Mouse (Mus musculus) midbrain, embryonic 10.5 days (tissue): ENCODE measurements at regions not wholly inside any gene's neighbourhood (a gene's known extent, or its start where the extent isn't known, plus 50 kb on each side); places are given as distances from the start of the nearest gene placed in this dataset.
"Not testable (repeated sequence)": the region's sequence is repeated elsewhere in the genome, so short reads cannot be mapped to it uniquely, and the experiment has no call there.

ENCODE experiments used
- DNase-seq: peaks from one replicate; pipeline ENCODE4 v3.0.0-alpha.2; 2017; ENCODE audit warnings: low spot score
- H3K27ac ChIP-seq: fragments of 300-500 bp; sonication (generic); replicated peaks from 2 replicates; pipeline ENCODE4 v1.5.1; 2016; ENCODE audit warnings: mild to moderate bottlenecking
- H3K27me3 ChIP-seq: fragments of 300-500 bp; sonication (generic); 2 replicates; pipeline ENCODE4 v1.6.1; 2016; ENCODE audit warnings: low read depth, mild to moderate bottlenecking; ENCODE audit not compliant: poor library complexity, severe bottlenecking
- H3K36me3 ChIP-seq: fragments of 300-500 bp; sonication (generic); 2 replicates; pipeline ENCODE4 v1.6.1; 2016; ENCODE audit warnings: mild to moderate bottlenecking, moderate library complexity
- H3K4me1 ChIP-seq: fragments of 300-500 bp; sonication (generic); 2 replicates; pipeline ENCODE4 v1.6.1; 2016
- H3K4me3 ChIP-seq: fragments of 300-500 bp; sonication (generic); 2 replicates; pipeline ENCODE4 v1.5.1; 2016; ENCODE audit warnings: mild to moderate bottlenecking, moderate library complexity
- H3K9me3 ChIP-seq: fragments of 300-500 bp; sonication (generic); replicated peaks from 2 replicates; pipeline ENCODE4 v1.6.1; 2016; ENCODE audit warnings: mild to moderate bottlenecking
- WGBS: fragments of 180-500 bp; shearing (Covaris S2); methylation state at CpG from one replicate; pipeline ENCODE4 v1.1.7; 2016; 5-methylcytosine and 5-hydroxymethylcytosine counted together

DNA sequence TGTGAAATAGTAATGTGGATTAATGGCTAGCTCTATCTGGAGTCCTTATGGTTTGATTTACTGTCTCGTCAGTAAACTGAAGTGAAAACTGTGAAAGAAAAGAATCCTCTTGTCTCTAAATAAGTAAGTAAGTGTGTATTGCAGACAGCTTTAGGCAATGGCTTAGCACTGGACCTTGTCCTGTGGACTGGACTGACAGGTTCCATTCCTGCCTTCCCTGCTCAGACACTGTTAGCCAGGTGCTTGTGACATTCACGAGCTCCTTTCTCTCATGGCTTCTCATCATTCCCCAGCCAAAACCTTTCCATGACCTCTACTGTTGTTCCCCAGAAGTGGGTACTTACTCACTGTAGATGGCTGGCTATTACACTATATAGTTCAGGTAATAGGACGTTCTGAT, 221.8 kb upstream of the Btg1 start:
- no peak for DNase-seq
- no peak overlapping the region for H3K4me3 ChIP-seq
- H3K9me3 ChIP-seq: no peaks in the 10 kb centered on the region
- H3K27ac ChIP-seq: no peak overlapping the region
- peaks cover 13% of the 10 kb centered on the region for H3K4me1 ChIP-seq
- H3K27me3 ChIP-seq: no peaks in the 10 kb centered on the region
- 87% methylated on average over 3 of the region's 3 CpGs for WGBS
- no peaks in the 10 kb centered on the region for H3K36me3 ChIP-seq

DNA sequence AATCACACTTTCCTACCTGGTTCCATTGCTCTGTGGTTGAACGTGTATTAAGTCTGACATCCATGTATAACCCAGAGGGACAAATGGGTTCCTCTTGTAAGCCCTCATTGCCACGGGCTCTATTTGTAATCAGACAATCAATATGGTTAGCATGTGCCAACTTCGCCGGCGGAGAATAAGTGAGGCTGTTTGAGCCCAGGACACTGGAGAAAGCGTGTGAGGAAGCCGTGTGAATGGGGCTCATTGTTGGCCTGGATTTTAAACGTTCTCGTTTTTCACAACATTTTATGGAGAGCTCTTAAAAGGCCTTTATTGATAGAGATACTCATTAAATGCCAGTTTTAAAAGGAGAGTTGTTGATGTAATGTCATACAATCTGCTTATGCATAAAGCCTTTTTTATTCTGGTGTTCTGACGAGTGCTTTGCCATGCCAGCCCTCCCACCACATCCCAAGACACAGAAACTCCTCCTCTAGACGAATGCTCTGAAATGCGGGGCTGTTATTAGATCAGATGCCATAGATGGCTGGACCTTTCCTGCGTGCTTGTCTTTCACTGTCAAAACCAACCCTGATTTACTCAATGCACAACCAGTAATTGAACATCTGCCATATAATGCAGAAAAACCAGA, 218.8 kb upstream of the Btg1 start:
- no peak overlapping the region for H3K4me3 ChIP-seq
- 88% methylated on average over 13 of the region's 13 CpGs for WGBS
- DNase-seq: no peak
- H3K36me3 ChIP-seq: no peaks in the 10 kb centered on the region
- peaks cover 8% of the 10 kb centered on the region for H3K4me1 ChIP-seq
- no peaks in the 10 kb centered on the region for H3K27me3 ChIP-seq
- H3K27ac ChIP-seq: no peak overlapping the region
- H3K9me3 ChIP-seq: no peaks in the 10 kb centered on the region

DNA sequence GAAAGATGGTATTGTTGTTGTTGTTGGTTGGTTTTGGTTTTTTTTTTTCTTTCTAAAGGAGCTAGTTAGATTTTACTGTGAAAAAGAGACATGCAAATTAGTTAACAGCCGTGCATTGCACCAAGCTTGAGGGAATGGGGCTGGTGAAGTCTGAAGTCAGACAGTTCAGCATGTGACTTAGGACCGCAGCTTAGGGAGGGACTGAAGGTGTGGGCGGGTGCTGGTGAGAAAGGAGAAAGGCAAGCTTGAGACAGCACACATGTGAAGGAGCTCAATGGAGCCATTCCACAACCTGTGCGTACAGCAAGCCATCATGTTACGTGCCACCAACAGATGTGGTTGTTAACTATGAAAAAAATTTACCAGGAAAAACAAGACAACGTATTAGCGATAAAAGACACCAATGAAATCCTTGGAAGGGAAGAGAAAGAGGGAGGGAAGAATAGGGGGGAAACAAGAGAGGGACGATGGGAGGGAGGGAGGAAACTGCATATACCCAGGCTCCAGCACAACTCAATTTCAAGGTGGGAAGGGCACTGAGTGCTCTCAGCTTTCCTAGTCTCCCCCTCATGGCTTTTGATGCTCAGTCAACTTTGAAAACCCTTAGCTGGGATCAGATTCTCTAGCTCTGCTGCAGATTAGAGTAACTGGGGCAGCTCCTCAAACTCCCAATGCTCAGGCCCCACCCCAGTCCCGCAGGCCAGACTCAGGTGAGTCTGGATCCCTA, 218.1 kb upstream of the Btg1 start:
- no peaks in the 10 kb centered on the region for H3K9me3 ChIP-seq
- 85% methylated on average over 9 of the region's 9 CpGs for WGBS
- H3K27ac ChIP-seq: peak overlapping the region; percentile 52
- no peaks in the 10 kb centered on the region for H3K27me3 ChIP-seq
- no peaks in the 10 kb centered on the region for H3K36me3 ChIP-seq
- peaks cover 8% of the 10 kb centered on the region for H3K4me1 ChIP-seq
- no peak overlapping the region for H3K4me3 ChIP-seq
- DNase-seq: no peak

DNA sequence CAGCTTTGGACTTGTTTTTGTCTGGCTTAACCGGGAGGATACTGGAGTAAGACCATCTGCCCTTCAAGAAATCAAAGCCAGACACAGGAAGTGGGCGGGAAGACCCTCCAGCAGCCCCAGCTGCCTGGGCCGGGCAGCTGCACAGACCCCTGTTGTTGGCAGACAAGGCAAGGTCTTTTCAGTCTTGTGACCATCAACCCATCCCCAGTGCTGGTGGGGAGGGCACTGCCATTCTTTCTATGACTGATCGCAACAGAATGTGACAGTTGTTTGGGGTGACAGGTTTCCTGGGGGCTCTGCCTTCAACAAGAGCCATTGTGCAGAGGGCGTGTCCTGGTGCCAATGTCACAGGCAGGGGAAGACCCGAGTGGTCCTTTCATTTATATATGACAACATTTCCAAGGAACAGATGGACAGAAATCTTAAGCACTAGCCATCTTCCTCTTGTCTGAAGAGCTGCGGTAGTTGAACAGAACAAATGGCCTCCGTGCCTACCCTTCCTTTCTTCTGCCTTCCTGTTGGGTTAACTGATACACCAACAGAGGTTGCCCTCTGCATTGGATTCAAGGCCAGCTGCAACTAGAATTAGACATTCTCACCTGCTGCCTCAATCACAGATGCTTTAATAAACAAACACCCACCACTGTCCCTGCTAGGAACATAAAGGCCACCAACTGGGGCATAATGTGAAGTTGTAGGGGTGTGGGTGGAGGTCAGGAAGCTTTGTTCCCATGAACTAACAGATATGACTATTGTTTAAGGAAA, 217.0 kb upstream of the Btg1 start:
- H3K27ac ChIP-seq: peak overlapping the region; percentile 52
- H3K36me3 ChIP-seq: no peaks in the 10 kb centered on the region
- no peaks in the 10 kb centered on the region for H3K9me3 ChIP-seq
- H3K4me1 ChIP-seq: peaks cover 8% of the 10 kb centered on the region
- WGBS: 75% methylated on average over 8 of the region's 8 CpGs
- peak; percentile 36 for DNase-seq
- H3K4me3 ChIP-seq: no peak overlapping the region
- H3K27me3 ChIP-seq: no peaks in the 10 kb centered on the region

DNA sequence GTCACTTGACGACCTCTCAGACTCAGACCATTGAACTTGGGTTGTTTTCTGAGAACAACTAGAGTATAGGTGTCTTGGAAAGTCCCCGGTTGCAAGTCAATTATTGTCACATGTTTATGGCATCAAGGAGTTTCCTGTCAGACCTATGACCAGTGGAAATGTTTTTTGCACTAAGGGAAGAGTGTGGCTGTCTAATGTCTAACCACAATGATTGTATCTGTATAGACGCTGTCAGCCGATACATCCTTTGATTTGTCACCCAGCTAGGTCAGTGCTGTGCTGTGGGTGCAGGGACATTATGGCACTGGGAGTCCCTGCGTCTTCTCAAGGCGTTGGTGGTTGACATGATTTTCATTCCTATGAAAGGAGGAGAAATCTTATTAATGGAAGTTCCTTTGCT, 216.0 kb upstream of the Btg1 start:
- H3K36me3 ChIP-seq: no peaks in the 10 kb centered on the region
- H3K4me3 ChIP-seq: no peak overlapping the region
- no peak for DNase-seq
- H3K9me3 ChIP-seq: no peaks in the 10 kb centered on the region
- no peak overlapping the region for H3K27ac ChIP-seq
- H3K27me3 ChIP-seq: no peaks in the 10 kb centered on the region
- H3K4me1 ChIP-seq: peaks cover 8% of the 10 kb centered on the region
- WGBS: 92% methylated on average over 6 of the region's 6 CpGs

DNA sequence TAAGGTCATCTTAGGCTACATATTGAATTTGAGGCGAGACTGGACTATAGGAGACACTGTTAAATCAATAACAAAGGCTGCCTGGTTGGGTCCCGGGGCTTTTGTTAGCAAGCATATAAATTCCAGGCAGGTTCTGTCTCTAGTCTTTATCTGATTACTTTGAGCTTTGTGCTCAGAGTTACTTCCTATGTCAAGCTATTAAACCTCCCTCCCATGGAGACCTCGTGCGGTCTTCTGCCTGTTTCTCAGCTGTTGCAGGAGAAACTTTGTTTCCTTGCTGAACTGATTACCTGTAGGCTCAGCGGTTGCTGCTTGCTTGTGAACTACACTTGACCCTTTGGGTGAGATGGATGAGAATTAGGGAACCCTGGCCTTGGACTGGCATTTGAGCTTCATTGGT, 210.5 kb upstream of the Btg1 start:
- Histone ChIP-seq H3K4me3 (no peak overlapping the region), H3K27ac (no peak overlapping the region), H3K36me3 (no peaks in the 10 kb centered on the region), H3K27me3 (no peaks in the 10 kb centered on the region), H3K4me1 (no peaks in the 10 kb centered on the region), H3K9me3 (no peaks in the 10 kb centered on the region)
- no peak for DNase-seq
- WGBS: 81% methylated on average over 5 of the region's 5 CpGs

DNA sequence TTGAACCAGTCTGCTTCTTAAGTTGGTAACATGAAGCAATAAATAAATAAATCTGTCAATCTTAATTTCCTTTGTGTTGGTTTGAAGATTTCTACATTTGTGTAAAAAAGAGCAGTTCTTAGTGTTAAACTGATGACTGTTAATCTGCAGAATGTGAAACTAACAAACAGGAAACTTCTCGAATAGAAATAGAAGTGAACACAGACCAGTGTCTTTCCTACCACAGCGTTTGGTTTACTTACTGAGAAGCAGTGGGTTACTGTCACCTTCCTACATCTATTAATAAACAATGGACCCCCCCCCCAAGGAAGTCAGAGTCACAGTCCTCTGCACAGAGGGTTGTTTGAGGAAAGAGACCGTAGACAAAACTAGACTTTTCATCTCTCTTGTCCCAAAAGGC, 209.0 kb upstream of the Btg1 start:
- H3K27ac ChIP-seq: no peak overlapping the region
- no peak overlapping the region for H3K4me3 ChIP-seq
- H3K9me3 ChIP-seq: no peaks in the 10 kb centered on the region
- DNase-seq: no peak
- H3K4me1 ChIP-seq: no peaks in the 10 kb centered on the region
- 90% methylated on average over 3 of the region's 3 CpGs for WGBS
- no peaks in the 10 kb centered on the region for H3K27me3 ChIP-seq
- no peaks in the 10 kb centered on the region for H3K36me3 ChIP-seq

DNA sequence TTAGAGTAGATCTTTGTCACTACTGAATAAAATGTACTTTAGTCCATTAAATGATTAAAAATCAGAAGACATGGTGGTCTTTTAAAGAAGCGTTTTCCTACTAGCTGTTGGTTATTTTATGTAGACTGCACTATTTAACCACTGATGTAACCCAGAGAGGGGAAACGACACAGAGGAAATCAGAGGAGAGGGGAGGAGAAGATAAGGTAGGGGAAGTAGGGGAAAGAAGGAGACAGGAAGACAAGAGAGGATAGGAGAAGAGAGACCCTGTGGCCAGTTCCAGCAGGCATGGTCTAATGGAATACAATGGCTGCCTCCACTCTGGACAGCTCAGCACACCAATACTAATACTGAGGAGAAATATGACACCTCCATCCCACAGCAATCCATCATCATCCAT, 208.6 kb upstream of the Btg1 start:
- DNase-seq: no peak
- 79% methylated on average over 2 of the region's 2 CpGs for WGBS
- Histone ChIP-seq H3K36me3 (no peaks in the 10 kb centered on the region), H3K4me1 (no peaks in the 10 kb centered on the region), H3K27ac (no peak overlapping the region), H3K27me3 (no peaks in the 10 kb centered on the region), H3K4me3 (no peak overlapping the region), H3K9me3 (no peaks in the 10 kb centered on the region)

DNA sequence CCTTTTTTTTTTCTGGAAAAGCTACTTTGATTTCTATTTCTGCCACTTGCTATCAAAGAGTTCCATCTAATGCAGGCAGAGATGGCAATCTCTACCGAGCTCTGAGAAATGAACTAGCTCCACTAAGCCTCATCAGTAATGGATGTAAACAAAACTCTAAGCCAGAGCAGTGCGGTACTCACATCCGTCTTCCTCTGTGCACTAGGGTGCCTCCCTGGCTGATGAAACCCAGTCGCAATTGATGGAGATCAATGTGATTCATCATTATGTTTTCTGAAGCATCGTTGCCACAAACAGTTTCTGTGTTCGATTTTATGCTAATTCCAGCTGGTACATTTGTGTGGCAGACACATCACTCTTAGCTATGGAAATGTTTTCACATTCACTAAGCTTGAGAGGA, 206.8 kb upstream of the Btg1 start:
- 93% methylated on average over 6 of the region's 6 CpGs for WGBS
- Histone ChIP-seq H3K36me3 (no peaks in the 10 kb centered on the region), H3K4me3 (no peak overlapping the region), H3K27me3 (no peaks in the 10 kb centered on the region), H3K9me3 (no peaks in the 10 kb centered on the region), H3K4me1 (no peaks in the 10 kb centered on the region), H3K27ac (no peak overlapping the region)
- no peak for DNase-seq

DNA sequence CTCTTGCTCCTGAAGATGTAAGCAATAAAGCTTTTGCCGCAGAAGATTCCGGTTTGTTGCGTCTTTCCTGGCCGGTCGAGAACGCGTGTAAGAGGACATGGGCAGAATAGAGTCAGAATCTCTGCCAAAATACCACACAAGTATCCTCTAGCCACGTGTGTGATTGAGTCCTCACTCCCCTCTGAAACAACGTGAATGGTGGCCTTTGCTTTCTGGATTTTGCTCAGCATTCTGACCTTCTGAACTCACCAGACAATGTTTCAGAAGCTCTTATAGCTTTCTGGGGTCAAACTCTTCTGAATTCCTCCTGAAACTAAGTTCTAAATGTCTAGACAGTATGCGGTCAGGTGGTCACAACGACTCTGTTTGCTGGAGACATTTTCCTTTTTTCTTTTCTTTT, 202.0 kb upstream of the Btg1 start:
- H3K27ac ChIP-seq: no peak overlapping the region
- no peaks in the 10 kb centered on the region for H3K36me3 ChIP-seq
- H3K4me3 ChIP-seq: no peak overlapping the region
- DNase-seq: no peak
- no peaks in the 10 kb centered on the region for H3K9me3 ChIP-seq
- no peaks in the 10 kb centered on the region for H3K27me3 ChIP-seq
- no peaks in the 10 kb centered on the region for H3K4me1 ChIP-seq
- 94% methylated on average over 11 of the region's 11 CpGs for WGBS

DNA sequence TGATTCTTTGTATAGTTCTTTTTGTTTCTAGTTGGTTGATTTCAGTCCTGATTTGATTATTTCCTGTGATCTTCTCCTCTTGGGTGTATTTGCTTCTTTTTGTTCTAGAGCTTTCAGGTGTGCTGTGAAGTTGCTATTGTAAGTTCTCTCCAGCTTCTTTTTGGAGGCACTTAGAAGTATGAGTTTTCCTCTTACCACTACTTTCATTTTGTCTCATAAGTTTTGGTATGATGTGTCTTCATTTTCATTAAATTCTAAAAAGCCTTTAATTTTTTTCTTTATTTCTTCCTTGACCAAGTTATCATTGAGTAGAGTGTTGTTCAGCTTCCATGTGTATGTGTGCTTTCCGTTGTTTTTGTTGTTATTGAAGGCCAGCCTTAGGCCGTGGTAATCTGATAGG, 195.3 kb upstream of the Btg1 start:
- WGBS: 93% methylated on average over 2 of the region's 2 CpGs
- H3K36me3 ChIP-seq: not testable (repeated sequence)

DNA sequence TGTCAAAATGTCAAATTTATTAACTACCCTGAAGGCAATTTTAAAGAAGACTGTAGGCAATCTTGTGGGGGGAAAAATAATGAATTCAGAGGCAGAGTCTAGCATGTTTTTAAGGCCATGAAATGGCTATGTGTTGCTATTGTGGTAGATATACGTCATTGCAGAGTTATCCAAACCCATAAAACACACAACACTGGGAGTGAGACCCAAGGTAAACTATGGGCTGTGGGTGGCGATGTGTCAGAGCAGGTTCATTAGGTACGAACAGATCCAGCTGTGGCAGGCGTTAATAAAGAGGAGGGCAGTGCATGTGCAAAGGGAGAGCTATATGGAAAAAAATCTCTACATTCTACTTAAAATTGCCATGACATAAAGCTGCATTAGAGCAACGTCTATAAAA, 189.4 kb upstream of the Btg1 start:
- H3K27ac ChIP-seq: no peak overlapping the region
- no peaks in the 10 kb centered on the region for H3K27me3 ChIP-seq
- no peaks in the 10 kb centered on the region for H3K36me3 ChIP-seq
- H3K9me3 ChIP-seq: no peaks in the 10 kb centered on the region
- H3K4me1 ChIP-seq: no peaks in the 10 kb centered on the region
- 91% methylated on average over 5 of the region's 5 CpGs for WGBS
- no peak for DNase-seq
- no peak overlapping the region for H3K4me3 ChIP-seq

More for the DNA sequence above, 195.3 kb upstream of the Btg1 start:
- DNase-seq, H3K4me3 ChIP-seq, H3K27ac ChIP-seq, H3K9me3 ChIP-seq, H3K4me1 ChIP-seq, H3K27me3 ChIP-seq: not testable (repeated sequence)

DNA sequence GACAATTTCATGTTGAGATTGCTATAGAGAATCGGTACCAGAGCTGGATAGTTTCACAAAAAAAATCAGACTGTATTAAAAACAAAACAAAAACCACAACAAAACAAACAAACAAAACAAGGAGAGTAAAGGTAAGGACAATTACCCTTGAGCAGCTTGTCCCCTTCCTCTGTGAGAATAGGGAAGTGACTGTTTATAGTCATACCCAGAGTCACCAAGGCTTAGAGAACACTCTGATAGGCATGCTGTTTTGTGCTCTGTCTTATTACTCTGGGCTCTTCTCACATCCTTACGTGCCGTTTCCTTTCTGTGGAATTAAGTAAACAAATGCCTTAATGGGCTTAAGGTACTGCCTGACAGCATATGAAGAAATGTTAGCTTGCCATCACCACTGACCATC, 186.7 kb upstream of the Btg1 start:
- H3K4me3 ChIP-seq: no peak overlapping the region
- no peaks in the 10 kb centered on the region for H3K36me3 ChIP-seq
- no peak overlapping the region for H3K27ac ChIP-seq
- no peaks in the 10 kb centered on the region for H3K27me3 ChIP-seq
- DNase-seq: no peak
- H3K4me1 ChIP-seq: no peaks in the 10 kb centered on the region
- WGBS: 85% methylated on average over 3 of the region's 3 CpGs
- no peaks in the 10 kb centered on the region for H3K9me3 ChIP-seq
